Mouse (Mus musculus): ENCODE measurements at regions not wholly inside any gene's neighbourhood (a gene's known extent, or its start where the extent isn't known, plus 50 kb on each side); places are given as distances from the start of the nearest gene placed in this dataset.

GRCm38 (mm10) chr11:31746939-31747338, 75.3 kb upstream of the Bod1 start:
- no peak for DNase-seq (ENCODE audit: low read depth, low spot score)

GRCm38 (mm10) chr11:31748275-31748815, 76.7 kb upstream of the Bod1 start:
- DNase-seq (ENCODE audit: low read depth, low spot score), result peak; percentile 53

GRCm38 (mm10) chr11:31751274-31751673, 79.6 kb upstream of the Bod1 start:
- DNase-seq (ENCODE audit: low read depth, low spot score), result no peak

- DNase-seq (ENCODE audit: low read depth, low spot score), result no peak
Observed at GRCm38 (mm10) chr11:31753211-31753610, 81.5 kb upstream of the Bod1 start.

GRCm38 (mm10) chr11:31753711-31754161, 82.1 kb upstream of the Bod1 start:
- DNase-seq (ENCODE audit: low read depth, low spot score), result no peak

GRCm38 (mm10) chr11:31754416-31754815, 82.7 kb upstream of the Bod1 start:
- no peak for DNase-seq (ENCODE audit: low read depth, low spot score)

GRCm38 (mm10) chr11:31755858-31756257, 84.2 kb upstream of the Bod1 start:
- no peak for DNase-seq (ENCODE audit: low read depth, low spot score)

- DNase-seq (ENCODE audit: low read depth, low spot score), result no peak
Observed at GRCm38 (mm10) chr11:31756355-31757145, 84.9 kb upstream of the Bod1 start.

- DNase-seq (ENCODE audit: low read depth, low spot score), result no peak
Observed at GRCm38 (mm10) chr11:31759868-31760765, 88.4 kb upstream of the Bod1 start.

- no peak for DNase-seq (ENCODE audit: low read depth, low spot score)
Observed at GRCm38 (mm10) chr11:31763856-31764255, 92.2 kb upstream of the Bod1 start.

GRCm38 (mm10) chr11:31766296-31766695, 94.6 kb upstream of the Bod1 start:
- DNase-seq (ENCODE audit: low read depth, low spot score), result no peak

GRCm38 (mm10) chr11:31767727-31768495, 96.2 kb upstream of the Bod1 start:
- DNase-seq (ENCODE audit: low read depth, low spot score), result no peak

- DNase-seq (ENCODE audit: low read depth, low spot score), result peak; percentile 62
Observed at GRCm38 (mm10) chr11:31769804-31770654, 98.3 kb upstream of the Bod1 start.

- DNase-seq (ENCODE audit: low read depth, low spot score), result no peak
Observed at GRCm38 (mm10) chr11:31770881-31771280, 99.2 kb upstream of the Bod1 start.

GRCm38 (mm10) chr11:31771491-31772439, 100.1 kb upstream of the Bod1 start:
- DNase-seq (ENCODE audit: low read depth, low spot score), result no peak

- no peak for DNase-seq (ENCODE audit: low read depth, low spot score)
Observed at GRCm38 (mm10) chr11:31777531-31777930, 94.5 kb upstream of the Cpeb4 start.

- no peak for DNase-seq (ENCODE audit: low read depth, low spot score)
Observed at GRCm38 (mm10) chr11:31778766-31779165, 93.2 kb upstream of the Cpeb4 start.

- no peak for DNase-seq (ENCODE audit: low read depth, low spot score)
Observed at GRCm38 (mm10) chr11:31779267-31779666, 92.7 kb upstream of the Cpeb4 start.

- no peak for DNase-seq (ENCODE audit: low read depth, low spot score)
Observed at GRCm38 (mm10) chr11:31780969-31781368, 91.0 kb upstream of the Cpeb4 start.

Measured in 3T3-L1 (cell line).